Mouse (Mus musculus): ENCODE results near the gene Sept10. TPM values are rescaled to one million over a fixed set of nuclear protein-coding genes. Genes with fewer than 3 reads are reported as not detected.

The Sept10 gene
- total and polyA plus RNA-seq, 2 experiments from 2014 or later, result 13.6 to 18.3 TPM

DNA sequence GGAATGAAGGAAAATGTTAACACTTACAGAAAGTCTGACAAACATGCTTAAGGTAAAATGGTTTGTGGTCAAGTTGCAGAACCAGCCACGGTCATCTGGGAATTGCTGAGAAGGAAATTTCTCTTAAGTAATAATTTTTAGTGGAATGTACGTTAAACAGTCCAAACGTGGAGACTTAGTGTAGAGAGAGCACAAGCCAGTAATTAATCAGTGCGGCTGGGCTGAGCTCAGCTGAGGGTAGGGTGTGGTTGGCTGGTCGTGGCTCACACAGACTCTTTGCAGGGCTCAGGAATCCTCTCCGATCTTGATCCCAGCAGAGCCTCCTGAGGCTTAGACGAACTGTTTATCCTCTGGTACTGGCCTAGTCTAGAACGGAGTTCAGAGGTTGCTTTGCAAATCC, 30.7 kb upstream of the Sept10 start:
- no peaks in the 10 kb centered on the region for H3K4me1 ChIP-seq (ENCODE audit: insufficient read depth, low read length)
- DNase-seq (ENCODE audit: low spot score), result no peak
- H3K36me3 ChIP-seq (ENCODE audit: insufficient read depth, low read length), result no peaks in the 10 kb centered on the region
- H3K9ac ChIP-seq (replicated peaks; ENCODE audit: low read length), result no peak overlapping the region
- WGBS, result 83% methylated on average over 8 of the region's 8 CpGs
- no peak overlapping the region for H3K4me2 ChIP-seq (ENCODE audit: low read depth, low read length)
- no peak overlapping the region for H3K27ac ChIP-seq
- H3K4me3 ChIP-seq (ENCODE audit: low read length), result no peak overlapping the region
- no peaks in the 10 kb centered on the region for H3K27me3 ChIP-seq (ENCODE audit: insufficient read depth, low read length)
- H3K9me3 ChIP-seq (ENCODE audit: low read length), result no peaks in the 10 kb centered on the region
- no peak for ATAC-seq
- no peak for TF ChIP-seq CTCF (IDR thresholded peaks at IDR 0.05; ENCODE audit: low read depth)

- WGBS, result 74% methylated on average over 2 of the region's 2 CpGs
- no peaks in the 10 kb centered on the region for H3K27me3 ChIP-seq (ENCODE audit: insufficient read depth, low read length)
- H3K27ac ChIP-seq, result no peak overlapping the region
- no peaks in the 10 kb centered on the region for H3K9me3 ChIP-seq (ENCODE audit: low read length)
- no peak overlapping the region for H3K9ac ChIP-seq (replicated peaks; ENCODE audit: low read length)
- H3K4me3 ChIP-seq (ENCODE audit: low read length), result no peak overlapping the region
- no peak for ATAC-seq
- no peaks in the 10 kb centered on the region for H3K4me1 ChIP-seq (ENCODE audit: insufficient read depth, low read length)
- H3K4me2 ChIP-seq (ENCODE audit: low read depth, low read length), result no peak overlapping the region
- no peak for DNase-seq (ENCODE audit: low spot score)
- no peaks in the 10 kb centered on the region for H3K36me3 ChIP-seq (ENCODE audit: insufficient read depth, low read length)
- TF ChIP-seq CTCF (IDR thresholded peaks at IDR 0.05; ENCODE audit: low read depth), result no peak
Measured at GRCm38 (mm10) chr10:59251980-59252379, 30.3 kb upstream of the Sept10 start.

- no peak for ATAC-seq
- H3K4me3 ChIP-seq (ENCODE audit: low read length), result no peak overlapping the region
- WGBS, result 95% methylated on average over 2 of the region's 2 CpGs
- no peaks in the 10 kb centered on the region for H3K9me3 ChIP-seq (ENCODE audit: low read length)
- H3K4me2 ChIP-seq (ENCODE audit: low read depth, low read length), result no peak overlapping the region
- no peak for TF ChIP-seq CTCF (IDR thresholded peaks at IDR 0.05; ENCODE audit: low read depth)
- no peak overlapping the region for H3K9ac ChIP-seq (replicated peaks; ENCODE audit: low read length)
- H3K27me3 ChIP-seq (ENCODE audit: insufficient read depth, low read length), result no peaks in the 10 kb centered on the region
- no peaks in the 10 kb centered on the region for H3K36me3 ChIP-seq (ENCODE audit: insufficient read depth, low read length)
- no peak for DNase-seq (ENCODE audit: low spot score)
- no peak overlapping the region for H3K27ac ChIP-seq
- H3K4me1 ChIP-seq (ENCODE audit: insufficient read depth, low read length), result no peaks in the 10 kb centered on the region
Measured at GRCm38 (mm10) chr10:59250679-59251078, 29.0 kb upstream of the Sept10 start.

- 69% methylated on average over 3 of the region's 3 CpGs for WGBS
- no peak for ATAC-seq
- no peaks in the 10 kb centered on the region for H3K36me3 ChIP-seq (ENCODE audit: insufficient read depth, low read length)
- TF ChIP-seq CTCF (IDR thresholded peaks at IDR 0.05; ENCODE audit: low read depth), result no peak
- H3K4me3 ChIP-seq (ENCODE audit: low read length), result no peak overlapping the region
- no peak overlapping the region for H3K27ac ChIP-seq
- no peak overlapping the region for H3K4me2 ChIP-seq (ENCODE audit: low read depth, low read length)
- H3K9ac ChIP-seq (replicated peaks; ENCODE audit: low read length), result no peak overlapping the region
- no peaks in the 10 kb centered on the region for H3K4me1 ChIP-seq (ENCODE audit: insufficient read depth, low read length)
- no peak for DNase-seq (ENCODE audit: low spot score)
- no peaks in the 10 kb centered on the region for H3K27me3 ChIP-seq (ENCODE audit: insufficient read depth, low read length)
- H3K9me3 ChIP-seq (ENCODE audit: low read length), result no peaks in the 10 kb centered on the region
Measured at GRCm38 (mm10) chr10:59249531-59249930, 27.9 kb upstream of the Sept10 start.

DNA sequence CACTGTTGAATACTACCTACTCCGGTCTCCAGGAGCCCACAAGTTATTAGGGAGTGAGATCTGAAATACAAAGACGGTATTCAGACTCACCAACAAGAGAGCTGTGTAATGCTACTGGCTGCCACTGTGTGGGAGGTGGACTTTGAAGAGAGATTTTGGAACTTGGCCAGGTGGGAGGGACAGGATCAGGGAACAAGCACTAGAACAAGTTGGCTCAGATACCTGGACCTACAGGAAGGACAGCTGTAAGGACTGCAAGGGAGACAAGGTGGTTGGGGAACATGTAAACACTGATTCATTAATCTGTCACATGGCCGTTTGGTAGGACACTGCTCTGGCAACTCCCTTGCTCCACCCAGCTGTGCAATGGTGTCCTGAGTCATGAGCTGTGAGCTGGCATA, 19.5 kb upstream of the Sept10 start:
- ATAC-seq (no peak), DNase-seq (ENCODE audit: low spot score) (peak; percentile 19)
- Histone ChIP-seq H3K4me3 (ENCODE audit: low read length) (no peak overlapping the region), H3K9ac (replicated peaks; ENCODE audit: low read length) (no peak overlapping the region), H3K4me1 (ENCODE audit: insufficient read depth, low read length) (no peaks in the 10 kb centered on the region), H3K4me2 (ENCODE audit: low read depth, low read length) (no peak overlapping the region), H3K9me3 (ENCODE audit: low read length) (no peaks in the 10 kb centered on the region), H3K27me3 (ENCODE audit: insufficient read depth, low read length) (no peaks in the 10 kb centered on the region), H3K36me3 (ENCODE audit: insufficient read depth, low read length) (no peaks in the 10 kb centered on the region), H3K27ac (no peak overlapping the region)
- no peak for TF ChIP-seq CTCF (IDR thresholded peaks at IDR 0.05; ENCODE audit: low read depth)
- WGBS, result 50% methylated on average over 3 of the region's 3 CpGs

GRCm38 (mm10) chr10:59237757-59238156, 16.1 kb upstream of the Sept10 start:
- Histone ChIP-seq H3K9ac (replicated peaks; ENCODE audit: low read length) (no peak overlapping the region), H3K27me3 (ENCODE audit: insufficient read depth, low read length) (no peaks in the 10 kb centered on the region), H3K27ac (no peak overlapping the region), H3K9me3 (ENCODE audit: low read length) (no peaks in the 10 kb centered on the region), H3K36me3 (ENCODE audit: insufficient read depth, low read length) (no peaks in the 10 kb centered on the region), H3K4me1 (ENCODE audit: insufficient read depth, low read length) (no peaks in the 10 kb centered on the region), H3K4me3 (ENCODE audit: low read length) (no peak overlapping the region), H3K4me2 (ENCODE audit: low read depth, low read length) (no peak overlapping the region)
- no peak for DNase-seq (ENCODE audit: low spot score)
- WGBS, result 46% methylated on average over 3 of the region's 3 CpGs
- TF ChIP-seq CTCF (IDR thresholded peaks at IDR 0.05; ENCODE audit: low read depth), result no peak
- ATAC-seq, result no peak

DNA sequence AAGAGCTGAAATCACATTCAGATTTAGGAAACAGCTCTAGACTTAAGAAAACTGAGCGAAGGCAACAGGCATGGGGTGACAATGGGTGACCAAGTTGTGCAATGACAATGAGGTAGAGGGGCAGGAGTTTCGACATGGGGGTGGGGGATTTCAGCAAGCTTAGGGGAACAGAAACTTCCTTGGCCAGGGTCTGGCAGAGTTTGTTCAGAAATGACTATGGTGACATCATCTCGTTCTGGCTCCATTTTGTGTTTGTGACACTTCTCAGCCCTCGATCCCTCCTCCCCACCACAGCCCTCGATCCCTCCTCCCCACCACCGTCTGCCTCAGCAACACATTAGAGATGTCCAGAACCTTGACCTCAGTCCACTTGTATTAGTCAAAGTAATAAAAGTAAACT, 14.8 kb upstream of the Sept10 start:
- WGBS, result 86% methylated on average over 6 of the region's 6 CpGs
- H3K27ac ChIP-seq, result no peak overlapping the region
- no peak for TF ChIP-seq CTCF (IDR thresholded peaks at IDR 0.05; ENCODE audit: low read depth)
- no peaks in the 10 kb centered on the region for H3K9me3 ChIP-seq (ENCODE audit: low read length)
- no peaks in the 10 kb centered on the region for H3K4me1 ChIP-seq (ENCODE audit: insufficient read depth, low read length)
- DNase-seq (ENCODE audit: low spot score) (no peak), ATAC-seq (no peak)
- no peak overlapping the region for H3K4me3 ChIP-seq (ENCODE audit: low read length)
- H3K4me2 ChIP-seq (ENCODE audit: low read depth, low read length), result no peak overlapping the region
- H3K36me3 ChIP-seq (ENCODE audit: insufficient read depth, low read length), result no peaks in the 10 kb centered on the region
- no peaks in the 10 kb centered on the region for H3K27me3 ChIP-seq (ENCODE audit: insufficient read depth, low read length)
- H3K9ac ChIP-seq (replicated peaks; ENCODE audit: low read length), result no peak overlapping the region

Data from hindbrain, postnatal 0 days (tissue).